Mouse (Mus musculus) right cerebral cortex, postnatal 14 days (tissue): ENCODE results near the gene Bach2.

Source experiments
- DNase-seq: peaks from one replicate; pipeline ENCODE4 v3.0.0; 2022

Bach2 gene

DNA sequence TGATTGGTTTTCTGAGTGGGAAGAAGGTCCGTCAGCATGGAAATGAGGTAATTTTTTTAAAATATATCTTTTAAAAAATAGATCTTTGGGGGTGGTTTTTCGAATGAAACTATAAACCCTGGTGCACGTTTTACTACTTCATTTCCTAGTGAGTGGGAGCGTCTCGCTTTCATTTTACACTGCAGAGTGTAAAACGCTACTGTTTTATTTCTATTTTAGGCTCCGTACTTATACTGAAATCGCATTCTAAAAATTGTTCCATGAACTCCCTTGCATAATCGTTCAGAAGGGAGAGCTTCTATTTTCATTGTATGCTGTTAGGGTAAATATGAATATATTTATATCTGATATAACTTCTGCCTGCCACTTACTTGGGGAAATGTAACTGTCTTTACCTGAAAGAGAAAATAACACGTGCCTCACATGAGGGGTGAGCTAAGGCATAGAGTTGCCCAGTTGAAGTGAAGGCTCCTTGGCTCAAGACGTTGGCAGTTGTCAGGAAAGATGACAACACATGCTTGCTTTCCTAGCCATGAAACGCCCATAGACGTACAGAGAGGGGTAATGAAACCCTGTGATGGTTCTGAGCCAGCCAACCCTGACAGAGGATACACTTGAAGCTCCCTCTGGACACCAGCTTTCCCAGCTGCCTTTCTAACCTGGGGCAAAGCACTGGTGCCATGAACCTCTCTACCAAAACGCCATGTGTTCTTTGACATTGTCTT is 306.4 kb downstream of the Bach2 start:
- no peak for DNase-seq

DNA sequence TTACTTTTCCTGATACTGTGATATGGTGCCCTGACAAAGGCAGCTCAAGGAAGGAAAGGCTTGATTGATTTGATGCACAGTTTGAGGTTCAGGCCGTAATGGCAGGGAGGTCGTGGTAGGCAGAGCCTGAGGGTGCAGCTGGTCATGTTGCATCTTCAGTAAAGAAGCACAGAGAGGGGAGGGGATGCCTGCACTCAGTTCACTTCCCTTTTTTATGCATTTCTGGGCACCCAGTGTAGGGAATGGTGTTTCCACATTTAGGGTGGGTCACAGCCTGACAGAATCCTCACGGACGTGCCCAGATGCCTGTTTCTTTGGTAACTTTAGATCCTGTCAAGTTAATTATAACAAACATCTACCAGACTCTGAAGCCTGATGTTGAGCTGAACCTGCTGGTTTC is 306.9 kb downstream of the Bach2 start:
- DNase-seq, result no peak

DNA sequence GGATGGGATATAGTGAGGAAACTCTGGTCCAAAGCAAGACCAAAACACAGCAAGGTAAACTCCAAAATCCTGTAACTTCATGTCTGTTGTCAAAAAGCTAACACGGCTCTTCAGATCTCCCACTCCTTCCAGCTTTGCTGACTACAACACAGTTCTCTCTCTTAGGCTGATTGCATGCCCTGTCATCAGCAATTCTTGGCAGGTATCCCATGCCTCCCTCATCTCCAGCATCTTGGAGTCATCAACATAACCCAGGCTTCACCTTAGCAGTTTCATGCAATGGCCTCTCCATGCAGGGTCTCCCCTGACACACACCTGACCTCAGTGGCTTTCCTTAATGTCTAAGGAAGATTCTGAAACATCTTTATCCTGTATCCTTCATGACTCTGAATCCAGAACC is 310.5 kb downstream of the Bach2 start:
- no peak for DNase-seq

DNA sequence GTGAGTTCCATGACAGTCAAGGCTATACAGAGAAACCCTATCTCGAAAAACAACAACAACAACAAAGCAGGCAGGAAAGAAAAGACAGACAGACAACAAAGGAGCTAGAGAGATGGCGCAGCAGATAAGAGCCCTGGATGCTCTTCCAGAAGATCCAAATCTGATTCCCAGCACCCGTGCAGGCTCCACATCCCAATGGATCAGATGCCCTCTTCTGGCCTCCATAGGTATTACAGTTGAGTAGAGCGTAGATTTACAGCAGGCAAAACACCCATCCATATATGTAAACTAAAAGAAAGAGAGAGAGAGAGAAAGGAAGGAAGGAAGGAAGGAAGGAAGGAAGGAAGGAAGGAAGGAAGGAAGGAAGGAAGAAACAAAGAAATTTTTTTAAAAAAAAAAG is 312.7 kb downstream of the Bach2 start:
- DNase-seq, result no peak

DNA sequence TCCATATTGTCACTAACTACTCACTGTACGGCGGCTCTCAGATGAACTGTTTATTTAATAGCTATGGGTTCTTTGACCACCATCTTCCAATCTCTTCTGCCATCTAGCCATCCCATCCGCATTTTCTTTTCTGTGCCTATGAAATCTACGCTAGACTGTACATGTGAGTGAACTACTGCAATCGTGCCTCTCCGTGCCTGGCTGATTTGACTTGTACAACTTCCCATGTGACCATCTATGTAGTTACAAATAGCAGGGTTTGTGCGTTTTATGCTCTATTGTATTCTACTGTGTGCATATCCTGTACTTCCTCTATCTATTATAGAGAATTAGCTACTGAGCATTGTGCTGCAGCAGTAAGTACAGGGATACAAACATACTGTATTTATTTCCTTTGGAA is 316.9 kb downstream of the Bach2 start:
- no peak for DNase-seq

DNA sequence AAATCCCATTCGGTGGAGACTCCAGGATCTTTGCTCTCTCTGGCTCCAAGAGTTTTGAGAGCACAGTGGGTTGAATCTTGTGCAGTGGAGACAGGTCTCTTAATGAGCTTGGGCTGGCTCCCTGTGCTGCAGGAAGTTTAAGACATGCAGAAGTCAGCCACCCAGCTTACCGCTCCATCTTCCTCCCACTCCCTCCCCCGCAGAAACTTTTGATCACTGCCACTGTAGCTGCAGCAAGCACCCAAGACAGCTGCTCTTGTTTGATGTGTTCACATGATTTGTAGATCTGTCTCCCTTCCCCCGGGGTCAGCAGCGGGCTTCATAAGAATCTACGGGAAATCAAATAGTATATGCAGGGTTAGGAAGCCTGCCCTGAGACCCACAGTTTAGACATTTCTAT is 321.6 kb downstream of the Bach2 start:
- DNase-seq, result no peak

DNA sequence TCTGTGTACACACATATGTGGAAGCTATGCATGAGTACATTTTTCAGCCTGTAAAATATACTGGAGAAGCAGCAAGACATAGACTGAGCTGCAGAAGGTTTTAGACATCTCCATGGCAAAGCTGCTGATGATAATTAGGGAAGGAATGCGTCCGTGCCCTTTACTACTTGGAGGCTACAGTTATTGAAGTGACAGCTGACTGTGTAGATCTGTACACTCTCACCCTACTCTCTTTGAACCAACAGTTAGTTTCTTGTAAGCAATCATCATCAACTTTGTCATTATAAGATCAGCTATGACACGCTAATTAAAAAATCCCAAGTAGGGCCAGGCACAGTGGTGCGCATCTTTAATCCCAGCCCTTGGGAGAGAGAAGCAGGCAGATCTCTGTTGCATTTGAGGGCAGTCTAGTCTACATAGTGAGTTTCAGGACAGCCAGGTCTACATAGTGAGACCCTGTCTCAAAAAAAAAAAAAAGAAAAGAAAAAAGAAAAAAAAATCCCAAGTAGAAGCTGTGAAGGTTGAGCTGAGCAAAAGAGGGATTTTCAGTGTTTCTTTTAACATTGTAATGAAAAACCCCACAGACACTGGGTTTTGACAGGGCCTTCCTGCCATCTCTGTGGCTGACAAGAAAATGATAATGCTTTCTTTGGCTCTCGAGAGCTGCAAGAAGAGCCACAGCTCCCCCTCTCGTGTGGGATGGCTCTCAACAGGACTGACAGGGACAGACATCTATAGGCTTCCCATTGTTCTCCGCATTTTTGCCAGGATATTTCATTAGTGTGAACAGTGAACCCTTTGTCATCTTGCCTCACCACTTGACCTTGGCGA is 322.3 kb downstream of the Bach2 start:
- DNase-seq, result no peak

DNA sequence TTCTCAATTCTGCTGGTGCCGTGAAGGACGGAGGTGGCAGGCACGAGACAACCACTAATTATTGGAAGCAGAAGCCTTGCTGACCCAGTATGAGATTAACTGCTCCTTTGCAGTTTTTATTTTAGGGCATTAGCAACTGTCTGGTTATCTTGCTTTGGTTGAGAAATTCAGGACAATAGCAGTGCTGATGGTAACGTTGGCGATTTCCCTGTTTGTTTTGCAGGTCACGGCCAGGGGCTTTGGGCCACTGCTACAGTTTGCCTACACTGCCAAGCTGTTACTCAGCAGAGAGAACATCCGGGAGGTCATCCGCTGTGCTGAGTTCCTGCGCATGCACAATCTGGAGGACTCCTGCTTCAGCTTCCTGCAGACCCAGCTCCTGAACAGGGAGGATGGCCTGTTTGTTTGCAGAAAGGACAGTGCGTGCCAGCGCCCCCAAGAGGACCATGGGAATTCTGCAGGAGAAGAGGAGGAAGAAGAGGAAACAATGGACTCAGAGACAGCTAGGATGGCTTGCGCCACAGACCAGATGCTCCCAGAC is 323.0 kb downstream of the Bach2 start:
- DNase-seq, result peak; percentile 55

DNA sequence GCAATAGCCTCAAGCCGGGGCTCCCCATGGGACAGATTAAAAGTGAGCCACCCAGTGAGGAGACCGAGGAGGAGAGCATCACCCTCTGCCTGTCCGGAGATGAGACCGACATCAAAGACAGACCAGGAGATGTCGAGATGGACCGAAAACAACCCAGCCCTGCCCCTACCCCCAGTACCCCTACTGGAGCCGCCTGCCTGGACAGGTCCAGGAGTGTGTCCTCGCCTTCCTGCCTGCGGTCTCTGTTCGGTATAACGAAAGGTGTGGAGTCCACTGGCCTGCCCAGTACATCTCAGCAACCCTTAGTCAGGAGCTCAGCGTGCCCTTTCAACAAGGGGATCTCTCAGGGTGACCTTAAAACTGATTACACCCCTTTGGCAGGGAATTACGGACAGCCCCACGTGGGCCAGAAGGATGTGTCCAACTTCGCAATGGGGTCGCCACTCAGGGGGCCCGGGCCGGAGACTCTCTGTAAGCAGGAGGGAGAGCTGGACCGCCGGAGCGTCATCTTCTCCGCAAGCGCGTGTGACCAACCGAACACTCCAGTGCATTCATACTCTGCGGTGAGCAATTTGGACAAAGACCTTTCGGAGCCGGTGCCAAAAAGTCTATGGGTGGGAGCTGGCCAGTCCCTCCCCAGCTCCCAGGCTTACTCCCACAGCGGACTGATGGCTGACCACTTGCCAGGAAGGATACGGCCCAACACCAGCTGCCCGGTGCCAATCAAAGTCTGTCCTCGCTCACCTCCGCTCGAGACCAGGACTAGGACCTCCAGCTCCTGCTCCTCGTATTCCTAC is 323.9 kb downstream of the Bach2 start:
- no peak for DNase-seq

DNA sequence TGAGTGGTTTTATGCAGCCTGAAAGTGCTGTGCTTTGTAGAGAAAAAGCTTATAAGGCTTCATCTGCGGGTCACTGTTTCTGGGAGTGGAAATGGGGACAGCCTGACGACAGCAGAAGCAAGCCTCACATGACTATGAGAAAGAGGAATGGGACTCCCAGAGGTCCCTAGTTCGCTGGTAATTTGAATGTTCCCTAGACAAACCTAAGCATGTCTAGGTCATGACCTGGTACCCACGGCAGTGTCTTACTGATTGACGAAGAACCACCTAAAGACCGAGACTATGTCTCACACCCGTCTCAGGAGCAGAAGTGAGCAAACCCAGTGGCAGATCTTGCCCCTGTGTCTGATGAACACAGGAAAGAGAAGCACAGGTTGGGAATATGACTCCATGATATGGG is 325.8 kb downstream of the Bach2 start:
- DNase-seq, result no peak

DNA sequence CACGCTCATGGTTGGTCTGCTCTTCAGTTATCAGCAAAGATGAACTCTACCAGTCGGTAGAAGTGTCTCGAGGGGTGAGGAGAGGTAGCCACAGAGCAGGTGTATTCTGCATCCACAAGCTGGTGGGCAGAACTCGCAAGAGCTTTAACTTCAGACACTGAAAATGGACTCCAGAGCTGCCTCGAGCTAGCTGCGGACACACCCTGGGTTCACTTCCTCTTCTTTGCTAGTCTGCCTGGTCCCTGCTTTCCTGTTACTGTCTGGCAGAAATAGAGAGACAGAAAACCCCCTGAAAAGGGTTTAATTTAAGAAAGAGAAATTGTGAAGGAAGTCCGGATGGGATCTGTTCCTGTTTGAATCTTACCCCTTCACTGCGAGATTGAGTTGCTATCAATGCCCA is 326.3 kb downstream of the Bach2 start:
- no peak for DNase-seq

DNA sequence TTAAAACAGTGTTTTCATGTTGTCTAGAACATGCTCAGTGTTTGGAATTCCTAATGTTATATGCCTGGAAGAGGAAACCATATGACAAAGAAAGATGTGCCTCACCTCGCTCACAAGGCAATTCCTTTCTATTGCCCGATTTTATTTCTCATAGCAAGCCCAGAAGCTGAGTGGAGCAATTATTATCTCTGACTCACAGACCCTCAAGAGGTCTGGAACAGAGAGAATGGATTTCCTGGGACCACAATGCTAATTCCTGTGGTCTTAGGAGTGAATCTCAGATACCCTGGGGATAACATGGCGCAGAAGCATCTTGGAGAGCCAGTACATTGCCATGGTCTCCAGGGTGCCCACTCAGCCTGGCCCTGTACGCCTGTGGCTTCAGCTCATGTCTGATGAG is 330.4 kb downstream of the Bach2 start:
- no peak for DNase-seq

DNA sequence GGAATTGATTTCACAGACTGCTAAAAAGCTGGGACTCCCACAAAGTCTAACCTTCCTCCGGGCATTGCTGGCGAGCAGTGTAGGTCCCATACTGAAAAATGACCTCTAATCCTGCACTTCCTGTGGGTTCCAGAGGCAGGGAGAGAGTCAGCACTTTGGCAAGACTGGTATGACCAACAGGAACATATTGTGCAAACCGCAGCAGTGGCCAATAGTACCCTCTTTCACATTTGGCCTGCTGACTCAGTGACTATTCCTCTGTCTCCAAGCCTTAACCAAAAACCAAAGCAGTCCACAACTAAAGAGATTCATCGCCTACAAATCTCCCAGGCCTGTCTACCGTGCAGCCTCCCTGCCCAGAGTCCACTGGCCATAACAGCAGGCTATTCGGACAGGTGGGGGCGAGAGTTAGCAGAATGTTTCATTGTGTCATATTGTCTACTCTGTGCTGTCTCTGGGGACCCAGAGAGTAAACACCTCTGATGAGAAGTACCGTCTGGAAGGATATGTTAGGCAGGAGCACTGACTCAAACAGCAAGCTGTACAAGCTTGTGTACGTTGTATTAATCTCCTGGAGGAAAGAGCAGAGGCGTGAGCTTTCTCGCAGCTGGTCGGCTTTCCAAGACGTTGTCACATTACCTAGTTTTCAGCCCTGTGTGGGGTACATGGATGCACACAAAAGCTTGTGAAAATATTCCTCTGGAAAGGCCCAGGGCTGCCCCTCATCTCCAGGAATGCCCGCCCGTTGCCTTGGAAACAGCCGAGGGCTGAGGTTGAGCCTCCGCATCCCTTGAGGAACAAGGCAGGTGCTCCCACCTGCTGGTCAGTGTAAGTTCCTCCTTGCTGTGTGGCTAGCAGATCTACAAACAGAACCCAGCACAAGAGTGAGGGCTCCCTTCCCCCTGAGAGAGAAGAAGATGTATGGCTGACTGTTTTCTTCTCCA is 331.7 kb downstream of the Bach2 start:
- peak; percentile 52 for DNase-seq

DNA sequence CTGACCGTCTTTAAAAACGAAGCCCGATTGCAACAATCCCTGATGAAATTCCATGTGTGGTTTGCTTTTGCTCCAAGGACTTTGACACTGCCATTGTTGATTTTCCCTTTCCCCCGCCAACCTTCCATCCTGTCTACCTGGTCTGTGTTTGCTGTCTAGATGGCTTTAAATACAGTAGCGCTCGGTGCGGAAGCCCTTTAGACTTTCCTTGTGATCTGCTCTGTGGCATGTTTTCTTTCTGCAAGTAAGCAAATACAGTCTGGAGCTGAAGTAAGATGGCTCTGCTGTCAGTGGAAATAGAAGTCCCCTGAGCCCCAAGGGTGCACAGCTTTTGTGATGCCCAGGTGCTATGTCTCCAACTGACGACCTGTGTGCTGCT is 332.3 kb downstream of the Bach2 start:
- DNase-seq, result no peak

DNA sequence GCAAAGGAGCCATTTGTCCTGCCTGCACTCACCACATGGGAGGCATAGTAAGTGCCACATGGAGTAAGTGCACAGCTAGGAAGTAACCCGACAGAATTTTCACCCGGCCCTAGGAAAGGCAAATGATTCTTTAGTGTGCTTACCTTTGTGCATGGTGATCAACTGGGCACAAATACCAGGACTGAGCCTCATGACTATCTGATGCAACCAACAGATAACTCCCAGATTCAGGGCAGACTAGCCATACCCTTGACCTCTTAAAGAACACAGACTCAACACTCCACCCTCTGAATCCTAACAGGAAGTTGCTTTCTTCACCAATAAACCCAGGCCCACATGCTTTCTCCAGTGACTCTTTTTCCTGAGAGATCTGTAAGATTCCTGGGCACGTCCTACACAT is 332.8 kb downstream of the Bach2 start:
- DNase-seq, result no peak

DNA sequence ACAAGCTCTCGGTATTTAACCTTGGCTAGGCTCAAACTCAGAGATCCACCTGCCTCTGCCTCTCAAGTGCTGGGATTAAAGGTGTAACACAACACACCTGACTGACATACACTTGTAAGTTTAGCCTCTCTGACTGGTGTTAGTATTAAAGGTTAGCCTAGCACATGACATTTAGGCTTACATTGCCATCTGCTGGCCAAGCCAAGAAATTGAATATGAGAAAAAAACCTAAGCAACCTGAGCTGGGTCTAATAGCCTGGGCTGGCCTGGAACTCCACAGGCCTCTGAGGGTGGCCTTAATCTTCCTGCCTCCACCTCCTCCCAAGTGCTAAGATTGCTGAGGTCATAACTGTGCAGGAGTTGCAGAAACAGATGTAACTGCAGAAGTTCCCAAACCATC is 333.5 kb downstream of the Bach2 start:
- DNase-seq, result no peak

DNA sequence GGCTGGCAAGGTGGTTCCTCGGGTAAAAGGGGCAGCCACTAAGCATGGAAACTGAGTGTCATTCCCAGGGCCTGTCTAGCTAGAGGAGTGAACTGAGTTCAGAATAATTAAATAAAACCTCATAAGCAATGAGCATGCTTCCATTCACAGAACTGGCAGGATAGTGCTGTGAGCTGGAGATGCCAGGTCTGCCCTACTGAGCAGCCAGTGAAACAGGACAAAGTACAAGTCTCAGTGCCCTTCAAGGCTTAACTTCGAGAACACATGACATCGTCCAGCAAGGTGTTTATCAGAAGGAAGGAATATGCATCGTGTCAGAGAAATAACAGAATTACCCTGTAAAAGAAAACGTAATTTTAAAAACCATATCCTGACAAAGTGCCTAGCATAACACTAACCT is 335.0 kb downstream of the Bach2 start:
- no peak for DNase-seq

DNA sequence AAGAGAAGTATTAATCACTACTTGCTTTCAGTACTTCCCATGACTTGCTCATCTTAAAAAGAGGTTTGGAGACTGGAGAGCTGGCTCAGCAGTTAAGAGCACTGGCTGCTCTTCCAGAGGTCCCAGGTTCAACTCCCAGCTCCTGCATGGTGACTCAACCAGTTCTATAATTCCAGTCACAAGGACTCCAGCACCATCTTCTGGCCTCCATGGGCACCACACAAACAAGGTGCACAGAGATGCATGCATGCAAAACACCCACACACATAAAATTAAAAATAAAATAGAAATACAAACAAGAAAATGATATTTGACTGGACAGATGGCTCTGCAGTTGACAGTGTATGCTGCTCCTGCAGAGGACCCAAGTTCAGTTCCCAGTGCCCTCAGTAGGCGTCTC is 336.0 kb downstream of the Bach2 start:
- no peak for DNase-seq

DNA sequence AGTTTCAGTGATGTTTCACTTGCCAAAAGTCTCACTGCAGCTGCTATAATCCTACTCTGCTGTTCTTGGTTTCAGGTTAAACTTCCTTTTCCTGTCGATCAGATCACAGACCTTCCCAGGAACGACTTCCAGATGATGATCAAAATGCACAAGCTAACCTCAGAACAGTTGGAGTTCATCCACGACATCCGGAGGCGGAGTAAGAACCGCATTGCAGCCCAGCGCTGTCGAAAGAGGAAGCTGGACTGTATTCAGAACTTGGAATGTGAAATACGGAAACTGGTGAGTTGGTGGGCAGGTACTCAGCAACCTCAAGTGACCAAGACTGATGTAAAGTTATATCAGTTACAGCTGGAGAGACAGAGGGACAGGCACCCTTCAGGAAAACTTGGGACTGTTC is 336.6 kb downstream of the Bach2 start:
- DNase-seq, result no peak

DNA sequence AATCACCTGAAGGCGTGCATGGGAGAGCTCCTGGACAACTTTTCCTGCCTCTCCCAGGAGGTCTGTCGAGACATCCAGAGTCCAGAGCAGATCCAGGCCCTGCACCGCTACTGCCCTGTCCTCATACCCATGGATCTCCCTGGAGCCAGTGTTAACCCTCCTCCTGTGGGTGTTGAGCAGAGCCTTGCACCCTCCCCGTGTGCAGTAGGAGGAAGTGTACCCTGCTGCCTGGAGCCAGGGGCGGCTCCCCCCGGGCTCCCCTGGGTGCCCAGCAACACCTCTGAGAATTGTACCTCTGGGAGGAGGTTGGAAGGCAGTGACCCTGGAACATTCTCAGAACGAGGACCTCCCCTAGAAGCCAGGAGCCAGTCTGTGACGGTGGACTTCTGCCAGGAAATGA is 341.2 kb downstream of the Bach2 start:
- no peak for DNase-seq

DNA sequence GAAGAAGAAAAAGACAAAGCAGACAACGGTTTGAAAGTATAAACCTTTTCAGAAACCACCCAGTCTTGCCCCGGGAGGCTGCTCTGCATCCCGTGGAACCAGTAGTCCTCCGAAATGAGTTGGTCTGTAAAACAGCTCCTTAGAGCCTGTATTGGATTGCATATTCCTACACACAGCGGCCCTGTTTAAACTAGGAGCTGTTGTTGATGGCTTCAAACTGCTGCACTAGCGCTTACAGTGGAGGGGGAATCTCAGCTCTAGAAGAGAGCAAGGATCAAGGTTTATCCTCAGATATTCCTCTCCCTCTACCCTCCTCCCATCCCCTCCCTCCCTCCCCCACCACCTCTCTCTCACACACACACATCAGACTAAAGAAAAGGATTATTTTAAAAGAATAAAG is 345.6 kb downstream of the Bach2 start:
- DNase-seq, result no peak

DNA sequence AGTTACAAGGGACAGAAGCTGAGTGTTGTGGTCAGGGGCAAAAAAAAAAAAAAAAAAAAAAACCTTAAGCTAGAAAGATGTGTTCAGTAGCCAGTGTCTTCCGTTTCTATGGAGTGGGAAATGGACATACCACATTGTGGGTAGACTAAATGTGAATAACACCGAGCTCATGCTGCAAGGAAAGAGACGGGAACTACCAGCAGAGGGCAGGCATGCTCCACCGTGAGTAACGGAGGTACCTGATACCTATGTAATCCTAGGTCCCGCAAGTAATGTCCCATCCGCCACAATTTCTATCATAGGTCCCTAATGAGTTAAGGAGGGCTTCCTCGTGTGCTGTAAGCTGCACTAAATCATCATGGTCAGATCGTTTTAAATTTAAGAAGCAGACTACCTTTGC is 348.0 kb downstream of the Bach2 start:
- DNase-seq, result peak; percentile 60
